Mouse (Mus musculus): ENCODE data around the gene Cox6b1. TPM values are rescaled to one million over a fixed set of nuclear protein-coding genes. Genes with fewer than 3 reads are reported as not detected.

Gene Cox6b1
- polyA plus RNA-seq, 1 experiment from 2014 or later = 1,422 TPM

GRCm38 (mm10) chr7:30587842-30588667, 37.9 kb downstream of the Cox6b1 start:
- H3K4me3 ChIP-seq (ENCODE audit: low read depth, low read length) = peak overlapping the region; percentile 94
- under 1% methylated on average over 51 of the region's 67 CpGs for WGBS
- ATAC-seq (ENCODE audit: low FRiP score, low TSS enrichment) (peak; percentile 10), DNase-seq (ENCODE audit: low spot score) (peak; percentile 65)
- H3K36me3 ChIP-seq (ENCODE audit: control insufficient read depth, insufficient read depth, low read length) = peaks cover 20% of the 10 kb centered on the region
- H3K4me2 ChIP-seq (replicated peaks; ENCODE audit: low read depth) = peak overlapping the region; percentile 90
- TF ChIP-seq CTCF (IDR thresholded peaks at IDR 0.05; ENCODE audit: low read depth) (no peak), EP300 (optimal IDR thresholded peaks at IDR 0.05) (no peak)
- H3K4me1 ChIP-seq (replicated peaks; ENCODE audit: control insufficient read depth, insufficient read depth) = peaks cover 3% of the 10 kb centered on the region; the same call in 1 of the 2 replicates
- peak overlapping the region; percentile 93 for H3K27ac ChIP-seq (replicated peaks)
- H3K27me3 ChIP-seq (ENCODE audit: control insufficient read depth, insufficient read depth, low read length) = no peaks in the 10 kb centered on the region
- H3K9me3 ChIP-seq (ENCODE audit: control insufficient read depth, low read length) = no peaks in the 10 kb centered on the region
- peak overlapping the region; percentile 98 for H3K9ac ChIP-seq (ENCODE audit: low read length)

- peak overlapping the region; percentile 98 for H3K9ac ChIP-seq (ENCODE audit: low read length)
- TF ChIP-seq CTCF (IDR thresholded peaks at IDR 0.05; ENCODE audit: low read depth) (no peak), EP300 (optimal IDR thresholded peaks at IDR 0.05) (no peak)
- ATAC-seq (ENCODE audit: low FRiP score, low TSS enrichment) = no peak
- H3K4me2 ChIP-seq (replicated peaks; ENCODE audit: low read depth) = no peak overlapping the region
- H3K4me3 ChIP-seq (ENCODE audit: low read depth, low read length) = no peak overlapping the region
- no peak for DNase-seq (ENCODE audit: low spot score)
- no peaks in the 10 kb centered on the region for H3K27me3 ChIP-seq (ENCODE audit: control insufficient read depth, insufficient read depth, low read length)
- H3K36me3 ChIP-seq (ENCODE audit: control insufficient read depth, insufficient read depth, low read length) = peaks cover 33% of the 10 kb centered on the region
- H3K27ac ChIP-seq (replicated peaks) = no peak overlapping the region
- no peaks in the 10 kb centered on the region for H3K9me3 ChIP-seq (ENCODE audit: control insufficient read depth, low read length)
- WGBS = 88% methylated on average over 28 of the region's 28 CpGs
- peaks cover 3% of the 10 kb centered on the region; the same call in 1 of the 2 replicates for H3K4me1 ChIP-seq (replicated peaks; ENCODE audit: control insufficient read depth, insufficient read depth)
These were observed 39.4 kb downstream of the Cox6b1 start for GRCm38 (mm10) chr7:30586455-30587020.

GRCm38 (mm10) chr7:30585170-30585569, 40.8 kb downstream of the Cox6b1 start:
- no peak overlapping the region for H3K27ac ChIP-seq (replicated peaks)
- H3K4me2 ChIP-seq (replicated peaks; ENCODE audit: low read depth) = no peak overlapping the region
- TF ChIP-seq EP300 (optimal IDR thresholded peaks at IDR 0.05) (no peak), CTCF (IDR thresholded peaks at IDR 0.05; ENCODE audit: low read depth) (no peak)
- H3K9ac ChIP-seq (ENCODE audit: low read length) = no peak overlapping the region
- H3K4me1 ChIP-seq (replicated peaks; ENCODE audit: control insufficient read depth, insufficient read depth) = peaks cover 3% of the 10 kb centered on the region; the same call in 1 of the 2 replicates
- DNase-seq (ENCODE audit: low spot score) (no peak), ATAC-seq (ENCODE audit: low FRiP score, low TSS enrichment) (no peak)
- H3K36me3 ChIP-seq (ENCODE audit: control insufficient read depth, insufficient read depth, low read length) = peaks cover 43% of the 10 kb centered on the region
- no peaks in the 10 kb centered on the region for H3K9me3 ChIP-seq (ENCODE audit: control insufficient read depth, low read length)
- WGBS = 99% methylated on average over 7 of the region's 7 CpGs
- H3K4me3 ChIP-seq (ENCODE audit: low read depth, low read length) = no peak overlapping the region
- no peaks in the 10 kb centered on the region for H3K27me3 ChIP-seq (ENCODE audit: control insufficient read depth, insufficient read depth, low read length)

GRCm38 (mm10) chr7:30584339-30584738, 41.6 kb downstream of the Cox6b1 start:
- no peak overlapping the region for H3K4me3 ChIP-seq (ENCODE audit: low read depth, low read length)
- no peaks in the 10 kb centered on the region for H3K9me3 ChIP-seq (ENCODE audit: control insufficient read depth, low read length)
- TF ChIP-seq EP300 (optimal IDR thresholded peaks at IDR 0.05) (no peak), CTCF (IDR thresholded peaks at IDR 0.05; ENCODE audit: low read depth) (no peak)
- no peak for ATAC-seq (ENCODE audit: low FRiP score, low TSS enrichment)
- H3K4me2 ChIP-seq (replicated peaks; ENCODE audit: low read depth) = no peak overlapping the region
- no peaks in the 10 kb centered on the region for H3K27me3 ChIP-seq (ENCODE audit: control insufficient read depth, insufficient read depth, low read length)
- 93% methylated on average over 10 of the region's 10 CpGs for WGBS
- H3K36me3 ChIP-seq (ENCODE audit: control insufficient read depth, insufficient read depth, low read length) = peaks cover 52% of the 10 kb centered on the region
- no peak overlapping the region for H3K27ac ChIP-seq (replicated peaks)
- H3K9ac ChIP-seq (ENCODE audit: low read length) = no peak overlapping the region
- 0 out of 2 replicates have a peak, but pooled peaks cover 3% of the 10 kb centered on the region for H3K4me1 ChIP-seq (replicated peaks; ENCODE audit: control insufficient read depth, insufficient read depth)
- DNase-seq (ENCODE audit: low spot score) = no peak

GRCm38 (mm10) chr7:30581547-30581946, 44.4 kb downstream of the Cox6b1 start:
- no peak for DNase-seq (ENCODE audit: low spot score)
- H3K36me3 ChIP-seq (ENCODE audit: control insufficient read depth, insufficient read depth, low read length) = peaks cover 73% of the 10 kb centered on the region
- ATAC-seq (ENCODE audit: low FRiP score, low TSS enrichment) = no peak
- no peaks in the 10 kb centered on the region for H3K27me3 ChIP-seq (ENCODE audit: control insufficient read depth, insufficient read depth, low read length)
- H3K4me1 ChIP-seq (replicated peaks; ENCODE audit: control insufficient read depth, insufficient read depth) = no peaks in the 10 kb centered on the region
- H3K27ac ChIP-seq (replicated peaks) = no peak overlapping the region
- TF ChIP-seq EP300 (optimal IDR thresholded peaks at IDR 0.05) = no peak
- TF ChIP-seq CTCF (IDR thresholded peaks at IDR 0.05; ENCODE audit: low read depth) = no peak
- H3K9me3 ChIP-seq (ENCODE audit: control insufficient read depth, low read length) = no peaks in the 10 kb centered on the region
- no peak overlapping the region for H3K4me3 ChIP-seq (ENCODE audit: low read depth, low read length)
- H3K9ac ChIP-seq (ENCODE audit: low read length) = no peak overlapping the region
- H3K4me2 ChIP-seq (replicated peaks; ENCODE audit: low read depth) = no peak overlapping the region
- WGBS = 92% methylated on average over 16 of the region's 16 CpGs

- ATAC-seq (ENCODE audit: low FRiP score, low TSS enrichment) (no peak), DNase-seq (ENCODE audit: low spot score) (no peak)
- Histone ChIP-seq H3K4me3 (ENCODE audit: low read depth, low read length) (no peak overlapping the region), H3K9me3 (ENCODE audit: control insufficient read depth, low read length) (no peaks in the 10 kb centered on the region), H3K36me3 (ENCODE audit: control insufficient read depth, insufficient read depth, low read length) (peaks cover 81% of the 10 kb centered on the region), H3K4me1 (replicated peaks; ENCODE audit: control insufficient read depth, insufficient read depth) (no peaks in the 10 kb centered on the region), H3K4me2 (replicated peaks; ENCODE audit: low read depth) (no peak overlapping the region), H3K27me3 (ENCODE audit: control insufficient read depth, insufficient read depth, low read length) (no peaks in the 10 kb centered on the region), H3K9ac (ENCODE audit: low read length) (no peak overlapping the region), H3K27ac (replicated peaks) (no peak overlapping the region)
- 92% methylated on average over 8 of the region's 8 CpGs for WGBS
- TF ChIP-seq CTCF (IDR thresholded peaks at IDR 0.05; ENCODE audit: low read depth) = no peak
- TF ChIP-seq EP300 (optimal IDR thresholded peaks at IDR 0.05) = no peak
These were observed 46.0 kb downstream of the Cox6b1 start for GRCm38 (mm10) chr7:30579950-30580349.

All from stomach, postnatal 0 days (tissue).